Mouse (Mus musculus) liver, embryonic 15.5 days (tissue): ENCODE data around the gene Mark1. TPM values are rescaled to one million over a fixed set of nuclear protein-coding genes. Genes with fewer than 3 reads are reported as not detected.

Experiments used
- ATAC-seq: fragments of 200-750 bp; cut with Nextera tagmentation; 2 replicates; pipeline ENCODE4 v1.8.0; 2017; ENCODE audit warnings: moderate number of reproducible peaks, mild to moderate bottlenecking, moderate library complexity; ENCODE audit not compliant: insufficient read depth
- H3K27ac ChIP-seq: fragments of 300-500 bp; sonication (generic); replicated peaks from 2 replicates; pipeline ENCODE4 v1.5.1; 2015; ENCODE audit warnings: mild to moderate bottlenecking, inconsistent platforms
- H3K27me3 ChIP-seq: fragments of 300-500 bp; sonication (generic); 2 replicates; pipeline ENCODE4 v1.6.1; 2015; ENCODE audit warnings: mild to moderate bottlenecking, inconsistent platforms
- H3K36me3 ChIP-seq: fragments of 300-500 bp; sonication (generic); replicated peaks from 2 replicates; pipeline ENCODE4 v1.6.1; 2015; ENCODE audit warnings: moderate library complexity, mild to moderate bottlenecking, inconsistent platforms
- H3K4me1 ChIP-seq: fragments of 300-500 bp; sonication (generic); replicated peaks from 2 replicates; pipeline ENCODE4 v1.6.1; 2015; ENCODE audit warnings: inconsistent platforms
- H3K4me2 ChIP-seq: fragments of 300-500 bp; sonication (generic); 2 replicates; pipeline ENCODE4 v1.6.1; 2015; ENCODE audit warnings: moderate library complexity, mild to moderate bottlenecking, inconsistent platforms
- H3K4me3 ChIP-seq: fragments of 300-500 bp; sonication (generic); replicated peaks from 2 replicates; pipeline ENCODE4 v1.5.1; 2015; ENCODE audit warnings: mild to moderate bottlenecking, inconsistent platforms
- H3K9ac ChIP-seq: fragments of 300-500 bp; sonication (generic); 2 replicates; pipeline ENCODE4 v1.6.1; 2015; ENCODE audit warnings: moderate library complexity, mild to moderate bottlenecking, inconsistent platforms
- H3K9me3 ChIP-seq: fragments of 300-500 bp; sonication (generic); replicated peaks from 2 replicates; pipeline ENCODE4 v1.6.1; 2016; ENCODE audit warnings: inconsistent platforms
- WGBS: fragments of 180-500 bp; shearing (Covaris S2); methylation state at CpG from one replicate; pipeline ENCODE4 v1.1.7; 2015; ENCODE audit warnings: mixed read lengths; ENCODE audit not compliant: insufficient replicate concordance; 5-methylcytosine and 5-hydroxymethylcytosine counted together
- polyA plus RNA-seq: library from polyadenylated mRNA; unstranded; fragments of >200 nt; fragmentation: Nextera tagmentation; extraction: Ambion mirVana; gene quantifications from 2 replicates; pipeline ENCODE4 v1.2.1, GENCODE M21; 2015

The Mark1 gene
- polyA plus RNA-seq, 1 experiment from 2014 or later, result 0.16 TPM

- Histone ChIP-seq H3K9me3 (no peaks in the 10 kb centered on the region), H3K4me1 (no peaks in the 10 kb centered on the region), H3K9ac (no peak overlapping the region), H3K27me3 (no peaks in the 10 kb centered on the region), H3K27ac (no peak overlapping the region), H3K4me3 (no peak overlapping the region), H3K36me3 (no peaks in the 10 kb centered on the region), H3K4me2 (no peak overlapping the region)
- ATAC-seq, result no peak
- WGBS, result 57% methylated on average over 5 of the region's 5 CpGs
Measured at GRCm38 (mm10) chr1:184920057-184920456, 79.3 kb downstream of the Mark1 start.

- no peak for ATAC-seq
- Histone ChIP-seq H3K4me3 (no peak overlapping the region), H3K4me1 (no peaks in the 10 kb centered on the region), H3K27me3 (no peaks in the 10 kb centered on the region), H3K36me3 (no peaks in the 10 kb centered on the region), H3K4me2 (no peak overlapping the region), H3K9ac (no peak overlapping the region), H3K9me3 (no peaks in the 10 kb centered on the region), H3K27ac (no peak overlapping the region)
- WGBS, result 44% methylated on average over 5 of the region's 5 CpGs
Measured at GRCm38 (mm10) chr1:184918227-184918888, 81.0 kb downstream of the Mark1 start.

- H3K4me3 ChIP-seq, result no peak overlapping the region
- no peak overlapping the region for H3K9ac ChIP-seq
- 78% methylated on average over 18 of the region's 18 CpGs for WGBS
- H3K4me2 ChIP-seq, result no peak overlapping the region
- no peak overlapping the region for H3K27ac ChIP-seq
- no peaks in the 10 kb centered on the region for H3K9me3 ChIP-seq
- H3K36me3 ChIP-seq, result no peaks in the 10 kb centered on the region
- no peaks in the 10 kb centered on the region for H3K4me1 ChIP-seq
- ATAC-seq, result no peak
- H3K27me3 ChIP-seq, result no peaks in the 10 kb centered on the region
Measured at GRCm38 (mm10) chr1:184912336-184912735, 87.0 kb downstream of the Mark1 start.

- WGBS, result 68% methylated on average over 6 of the region's 6 CpGs
- Histone ChIP-seq H3K4me3 (no peak overlapping the region), H3K4me2 (no peak overlapping the region), H3K36me3 (no peaks in the 10 kb centered on the region), H3K27me3 (no peaks in the 10 kb centered on the region), H3K4me1 (no peaks in the 10 kb centered on the region), H3K27ac (no peak overlapping the region), H3K9ac (no peak overlapping the region), H3K9me3 (no peaks in the 10 kb centered on the region)
- ATAC-seq, result no peak
Measured at GRCm38 (mm10) chr1:184911861-184912260, 87.5 kb downstream of the Mark1 start.

- WGBS, result 44% methylated on average over 9 of the region's 9 CpGs
Measured at GRCm38 (mm10) chr1:184908558-184908957, 90.8 kb downstream of the Mark1 start.

GRCm38 (mm10) chr1:184905904-184906745 lies 93.2 kb downstream of the Mark1 start:
- WGBS, result 80% methylated on average over 12 of the region's 12 CpGs
- Histone ChIP-seq H3K27me3 (no peaks in the 10 kb centered on the region), H3K4me3 (no peak overlapping the region), H3K4me2 (no peak overlapping the region), H3K9me3 (no peaks in the 10 kb centered on the region), H3K4me1 (no peaks in the 10 kb centered on the region), H3K36me3 (no peaks in the 10 kb centered on the region), H3K27ac (no peak overlapping the region), H3K9ac (no peak overlapping the region)
- no peak for ATAC-seq

More at GRCm38 (mm10) chr1:184908558-184908957, 90.8 kb downstream of the Mark1 start:
- Histone ChIP-seq H3K4me1 (no peaks in the 10 kb centered on the region), H3K4me3 (no peak overlapping the region), H3K27me3 (no peaks in the 10 kb centered on the region), H3K36me3 (no peaks in the 10 kb centered on the region), H3K9ac (no peak overlapping the region), H3K4me2 (no peak overlapping the region), H3K27ac (no peak overlapping the region), H3K9me3 (no peaks in the 10 kb centered on the region)
- no peak for ATAC-seq

GRCm38 (mm10) chr1:184905371-184905770 lies 94.0 kb downstream of the Mark1 start:
- Histone ChIP-seq H3K4me2 (no peak overlapping the region), H3K9ac (no peak overlapping the region), H3K27ac (no peak overlapping the region), H3K27me3 (no peaks in the 10 kb centered on the region), H3K4me3 (no peak overlapping the region), H3K9me3 (no peaks in the 10 kb centered on the region), H3K4me1 (no peaks in the 10 kb centered on the region), H3K36me3 (no peaks in the 10 kb centered on the region)
- WGBS, result 74% methylated on average over 19 of the region's 19 CpGs
- no peak for ATAC-seq

- no peaks in the 10 kb centered on the region for H3K4me1 ChIP-seq
- no peak for ATAC-seq
- H3K27ac ChIP-seq, result no peak overlapping the region
- H3K4me3 ChIP-seq, result no peak overlapping the region
- no peaks in the 10 kb centered on the region for H3K36me3 ChIP-seq
- no peak overlapping the region for H3K4me2 ChIP-seq
- H3K9me3 ChIP-seq, result no peaks in the 10 kb centered on the region
- no peaks in the 10 kb centered on the region for H3K27me3 ChIP-seq
- 56% methylated on average over 7 of the region's 7 CpGs for WGBS
- H3K9ac ChIP-seq, result no peak overlapping the region
Measured at GRCm38 (mm10) chr1:184903697-184904096, 95.7 kb downstream of the Mark1 start.

GRCm38 (mm10) chr1:184902886-184903285 lies 96.5 kb downstream of the Mark1 start:
- no peaks in the 10 kb centered on the region for H3K27me3 ChIP-seq
- no peaks in the 10 kb centered on the region for H3K4me1 ChIP-seq
- no peaks in the 10 kb centered on the region for H3K9me3 ChIP-seq
- no peak overlapping the region for H3K4me2 ChIP-seq
- WGBS, result 75% methylated on average over 7 of the region's 7 CpGs
- H3K27ac ChIP-seq, result no peak overlapping the region
- no peaks in the 10 kb centered on the region for H3K36me3 ChIP-seq
- H3K4me3 ChIP-seq, result no peak overlapping the region
- no peak overlapping the region for H3K9ac ChIP-seq
- no peak for ATAC-seq

GRCm38 (mm10) chr1:184897350-184897749 lies 102.0 kb downstream of the Mark1 start:
- no peak for ATAC-seq
- H3K27ac ChIP-seq, result no peak overlapping the region
- H3K4me1 ChIP-seq, result no peaks in the 10 kb centered on the region
- no peak overlapping the region for H3K4me2 ChIP-seq
- 76% methylated on average over 16 of the region's 16 CpGs for WGBS
- H3K9me3 ChIP-seq, result no peaks in the 10 kb centered on the region
- H3K4me3 ChIP-seq, result no peak overlapping the region
- H3K36me3 ChIP-seq, result no peaks in the 10 kb centered on the region
- no peaks in the 10 kb centered on the region for H3K27me3 ChIP-seq
- H3K9ac ChIP-seq, result no peak overlapping the region

GRCm38 (mm10) chr1:184891998-184892397 lies 107.4 kb downstream of the Mark1 start:
- Histone ChIP-seq H3K9ac (no peak overlapping the region), H3K9me3 (no peaks in the 10 kb centered on the region), H3K4me3 (no peak overlapping the region), H3K27ac (no peak overlapping the region), H3K4me2 (no peak overlapping the region), H3K4me1 (no peaks in the 10 kb centered on the region), H3K27me3 (no peaks in the 10 kb centered on the region), H3K36me3 (no peaks in the 10 kb centered on the region)
- no peak for ATAC-seq
- 51% methylated on average over 3 of the region's 3 CpGs for WGBS
